Mouse (Mus musculus) CH12.LX (cell line): ENCODE measurements around the gene 1810049J17Rik. TPM values are rescaled to one million over a fixed set of nuclear protein-coding genes. Genes with fewer than 3 reads are reported as not detected.

ENCODE experiments used
- DNase-seq: peaks from one replicate; pipeline ENCODE4 v3.0.0-alpha.2; 2013; ENCODE audit errors: extremely low read depth
- H3K27ac ChIP-seq: 2 replicates; pipeline ENCODE4 v1.5.1; 2012; ENCODE audit warnings: low read depth, mild to moderate bottlenecking, control low read depth, moderate library complexity; ENCODE audit not compliant: insufficient read depth
- H3K27me3 ChIP-seq: replicated peaks from 2 replicates; pipeline ENCODE3; 2012; ENCODE audit warnings: inconsistent platforms
- H3K36me3 ChIP-seq, 2 experiments: replicated peaks in 1 of 2; 2 replicates each; pipeline versions ENCODE3 to v1.6.1; 2012; ENCODE audit warnings: inconsistent platforms in 1 of 2, low read length in 1 of 2, mild to moderate bottlenecking in 1 of 2, mixed read lengths in 1 of 2, moderate library complexity in 1 of 2; ENCODE audit not compliant: control insufficient read depth in 1 of 2, insufficient read depth in 1 of 2
- H3K4me1 ChIP-seq, 2 experiments: 2 replicates each; pipeline ENCODE4 v1.6.1; 2012; ENCODE audit warnings: inconsistent platforms in 1 of 2, moderate library complexity in 1 of 2; ENCODE audit not compliant: insufficient read depth in 2 of 2, control insufficient read depth in 1 of 2
- H3K4me2 ChIP-seq: 2 replicates; pipeline ENCODE4 v1.6.1; 2012; ENCODE audit warnings: low read depth, mild to moderate bottlenecking, control low read depth; ENCODE audit not compliant: poor library complexity, insufficient read depth, severe bottlenecking
- H3K4me3 ChIP-seq, 3 experiments: fragments of 150-350 bp in 1 of 3; sonication (generic) in 1 of 3; replicated peaks in 1 of 3; 2 replicates each; pipeline versions ENCODE3 to v1.5.1; 2011 to 2012; ENCODE audit warnings: low read depth in 2 of 3, low read length in 2 of 3, mild to moderate bottlenecking in 2 of 3, moderate library complexity in 2 of 3, control low read depth in 1 of 3, improper control_type of control experiment in 1 of 3, inconsistent platforms in 1 of 3, mixed read lengths in 1 of 3; ENCODE audit not compliant: poor library complexity in 1 of 3
- H3K79me2 ChIP-seq: replicated peaks from 2 replicates; pipeline ENCODE4 v1.6.1; 2012; ENCODE audit warnings: mild to moderate bottlenecking, moderate library complexity; ENCODE audit not compliant: control insufficient read depth, poor library complexity, insufficient read depth, severe bottlenecking; ENCODE audit errors: extremely low read depth
- H3K9ac ChIP-seq: 2 replicates; pipeline ENCODE4 v1.6.1; 2012; ENCODE audit warnings: low read depth, mild to moderate bottlenecking, control low read depth, moderate library complexity; ENCODE audit not compliant: insufficient read depth
- H3K9me3 ChIP-seq: replicated peaks from 2 replicates; pipeline ENCODE3; 2012; ENCODE audit warnings: low read length, inconsistent platforms, mixed read lengths
- BHLHE40 ChIP-seq: IDR thresholded peaks from 2 replicates; pipeline ENCODE4 v1.6.1; 2011; ENCODE audit warnings: mild to moderate bottlenecking, low read depth, low read length, improper control_type of control experiment
- CHD1 ChIP-seq: IDR thresholded peaks from 2 replicates; pipeline ENCODE4 v1.6.1; 2012; ENCODE audit warnings: low read depth, low read length, improper control_type of control experiment, inconsistent platforms
- CHD2 ChIP-seq: IDR thresholded peaks from 2 replicates; pipeline ENCODE4 v1.6.1; 2011; ENCODE audit warnings: low read length, improper control_type of control experiment
- CTCF ChIP-seq, 2 experiments: IDR thresholded peaks in 1 of 2; conservative IDR thresholded peaks in 1 of 2; 2 replicates each; pipeline ENCODE4 v1.5.1; 2011 to 2012; ENCODE audit warnings: low read depth in 2 of 2, low read length in 2 of 2, improper control_type of control experiment in 1 of 2, inconsistent platforms in 1 of 2, mild to moderate bottlenecking in 1 of 2, moderate library complexity in 1 of 2
- EP300 ChIP-seq: IDR thresholded peaks from 2 replicates; pipeline ENCODE4 v1.6.1; 2011; ENCODE audit warnings: low read length, improper control_type of control experiment
- ETS1 ChIP-seq: conservative IDR thresholded peaks from 2 replicates; pipeline ENCODE4 v1.6.1; 2012; ENCODE audit warnings: low read depth, mild to moderate bottlenecking, inconsistent platforms, low read length, improper control_type of control experiment, moderate library complexity
- HCFC1 ChIP-seq: IDR thresholded peaks from 2 replicates; pipeline ENCODE4 v1.6.1; 2012; ENCODE audit warnings: low read depth, mild to moderate bottlenecking, inconsistent platforms, low read length, improper control_type of control experiment
- JUN ChIP-seq: IDR thresholded peaks from 2 replicates; pipeline ENCODE4 v1.6.1; 2011; ENCODE audit warnings: low read depth, mild to moderate bottlenecking, low read length, improper control_type of control experiment, moderate library complexity; ENCODE audit not compliant: insufficient read depth
- JUND ChIP-seq: conservative IDR thresholded peaks from 2 replicates; pipeline ENCODE4 v1.6.1; 2011; ENCODE audit warnings: low read depth, low read length, improper control_type of control experiment
- KAT2A ChIP-seq: IDR thresholded peaks from 2 replicates; pipeline ENCODE4 v1.6.1; 2012; ENCODE audit warnings: low read length, improper control_type of control experiment, inconsistent platforms; ENCODE audit not compliant: insufficient replicate concordance
- MAX ChIP-seq: IDR thresholded peaks from 2 replicates; pipeline ENCODE4 v1.6.1; 2011; ENCODE audit warnings: low read length, improper control_type of control experiment
- MAZ ChIP-seq: IDR thresholded peaks from 2 replicates; pipeline ENCODE4 v1.6.1; 2012; ENCODE audit warnings: low read depth, mild to moderate bottlenecking, inconsistent platforms, low read length, improper control_type of control experiment, moderate library complexity
- MEF2A ChIP-seq: IDR thresholded peaks from 2 replicates; pipeline ENCODE4 v1.6.1; 2014; ENCODE audit warnings: low read depth, mild to moderate bottlenecking, inconsistent platforms, low read length, improper control_type of control experiment, borderline replicate concordance
- MXI1 ChIP-seq: IDR thresholded peaks from 2 replicates; pipeline ENCODE4 v1.6.1; 2011; ENCODE audit warnings: mild to moderate bottlenecking, low read depth, low read length, improper control_type of control experiment
- NELFE ChIP-seq: IDR thresholded peaks from 2 replicates; pipeline ENCODE4 v1.6.1; 2011; ENCODE audit warnings: low read depth, low read length, improper control_type of control experiment
- NRF1 ChIP-seq: IDR thresholded peaks from 2 replicates; pipeline ENCODE4 v1.6.1; 2014; ENCODE audit warnings: low read depth, mild to moderate bottlenecking, inconsistent platforms, low read length, improper control_type of control experiment, moderate library complexity
- PAX5 ChIP-seq: IDR thresholded peaks from 2 replicates; pipeline ENCODE4 v1.6.1; 2012; ENCODE audit warnings: low read length, inconsistent platforms, mixed read lengths
- POLR2A ChIP-seq: IDR thresholded peaks from 2 replicates; pipeline ENCODE4 v1.6.1; 2011; ENCODE audit warnings: low read depth, mild to moderate bottlenecking, improper control_type of control experiment, low read length
- RCOR1 ChIP-seq: conservative IDR thresholded peaks from 2 replicates; pipeline ENCODE4 v1.6.1; 2012; ENCODE audit warnings: low read depth, mild to moderate bottlenecking, inconsistent platforms, low read length, improper control_type of control experiment
- SIN3A ChIP-seq: IDR thresholded peaks from 2 replicates; pipeline ENCODE4 v1.6.1; 2012; ENCODE audit warnings: low read length, improper control_type of control experiment, inconsistent platforms
- TBP ChIP-seq: conservative IDR thresholded peaks from 2 replicates; pipeline ENCODE4 v1.6.1; 2011; ENCODE audit warnings: low read depth, low read length, improper control_type of control experiment
- TCF12 ChIP-seq: IDR thresholded peaks from 2 replicates; pipeline ENCODE4 v1.6.1; 2014; ENCODE audit warnings: low read depth, mild to moderate bottlenecking, inconsistent platforms, low read length, improper control_type of control experiment
- UBTF ChIP-seq: IDR thresholded peaks from 2 replicates; pipeline ENCODE4 v1.6.1; 2012; ENCODE audit warnings: low read depth, mild to moderate bottlenecking, inconsistent platforms, low read length, improper control_type of control experiment, moderate library complexity
- USF1 ChIP-seq: IDR thresholded peaks from 2 replicates; pipeline ENCODE4 v1.6.1; 2014; ENCODE audit warnings: low read depth, mild to moderate bottlenecking, inconsistent platforms, low read length, improper control_type of control experiment
- USF2 ChIP-seq: conservative IDR thresholded peaks from 2 replicates; pipeline ENCODE4 v1.6.1; 2011; ENCODE audit warnings: low read depth, low read length, improper control_type of control experiment
- ZC3H11A ChIP-seq: IDR thresholded peaks from 2 replicates; pipeline ENCODE4 v1.6.1; 2012; ENCODE audit warnings: low read depth, mild to moderate bottlenecking, inconsistent platforms, low read length, improper control_type of control experiment
- ZMIZ1 ChIP-seq: IDR thresholded peaks from 2 replicates; pipeline ENCODE4 v1.6.1; 2012; ENCODE audit warnings: low read depth, mild to moderate bottlenecking, inconsistent platforms, low read length, improper control_type of control experiment
- ZNF384 ChIP-seq: IDR thresholded peaks from 2 replicates; pipeline ENCODE4 v1.6.1; 2012; ENCODE audit warnings: low read depth, low read length, improper control_type of control experiment, inconsistent platforms
- dilution Hi-C: fragments of 300-500 bp; cut with MboI; formaldehyde crosslinking; loops from 2 replicates; pipeline ENCODE4 v1.14.3; 2020; ENCODE audit warnings: low sequenced_read_pairs; ENCODE audit not compliant: extremely low pct_unique_long_range_greater_than_20kb, extremely low pct_ligation_motif_present
- in situ Hi-C: fragments of 300-500 bp; cut with MboI; formaldehyde crosslinking; loops from 3 replicates; pipeline ENCODE4 v1.14.3; 2019; ENCODE audit warnings: low sequenced_read_pairs, low pct_ligation_motif_present, low pct_unique_long_range_greater_than_20kb, mixed read lengths
- polyA plus RNA-seq: library from polyadenylated mRNA; unstranded; fragments of >175 nt; gene quantifications from 2 replicates; pipeline ENCODE4 v1.2.1, GENCODE M21; 2012; ENCODE audit warnings: low read depth; ENCODE audit not compliant: insufficient read length
- total RNA-seq, 2 experiments: library from RNA; depleted of rRNA; stranded (reverse); fragments of 300-350 nt in 1 of 2; fragments of >200 nt in 1 of 2; gene quantifications; 2 replicates each; pipeline ENCODE4 v1.2.3; 2012 to 2014

The 1810049J17Rik gene
- total and polyA plus RNA-seq, 3 experiments = 17.6 TPM; not detected in 2

- H3K9me3 ChIP-seq = peaks cover under 1% of the 10 kb centered on the region
- H3K4me2 ChIP-seq = no peak overlapping the region
- no peaks in the 10 kb centered on the region for H3K36me3 ChIP-seq
- dilution Hi-C loops = no loop called here
- H3K79me2 ChIP-seq = no peaks in the 10 kb centered on the region
- H3K4me3 ChIP-seq = no peak overlapping the region
- H3K27ac ChIP-seq = no peak overlapping the region
- DNase-seq = no peak
- no peak for TF ChIP-seq BHLHE40
- TF ChIP-seq KAT2A = no peak
- no peak for TF ChIP-seq ZC3H11A
- TF ChIP-seq RCOR1 = no peak
- TF ChIP-seq NELFE = no peak
- TF ChIP-seq MXI1 = no peak
- TF ChIP-seq MAZ = no peak
- TF ChIP-seq POLR2A = no peak
- no peak for TF ChIP-seq SIN3A
- TF ChIP-seq TCF12 = no peak
- TF ChIP-seq UBTF = no peak
- TF ChIP-seq EP300 = no peak
- TF ChIP-seq ETS1 = no peak
- TF ChIP-seq, all 38 proteins: peak for 0
- H3K4me1 ChIP-seq = peaks cover 9 to 19% of the 10 kb centered on the region in 2 experiments
- H3K27me3 ChIP-seq = no peaks in the 10 kb centered on the region
- in situ Hi-C loops = no loop called here
- H3K9ac ChIP-seq = no peak overlapping the region
These were observed 11.0 kb downstream of the 1810049J17Rik start for GRCm38 (mm10) chr15:12310676-12311075.

- no peak overlapping the region for H3K4me3 ChIP-seq
- TF ChIP-seq USF2 (no peak), TBP (no peak), CTCF (conservative IDR thresholded peaks at IDR 0.05 in 1 of 2, IDR thresholded peaks at IDR 0.05 in 1 of 2; ENCODE audit: low read depth in 2 of 2, low read length in 2 of 2) (no peak), JUND (no peak), EP300 (no peak), MEF2A (no peak), ZNF384 (no peak), RCOR1 (no peak), JUN (no peak), NRF1 (no peak), HCFC1 (no peak), ZMIZ1 (no peak), USF1 (no peak), CHD2 (no peak), MAX (no peak), CHD1 (no peak), UBTF (no peak), KAT2A (no peak), PAX5 (no peak), BHLHE40 (no peak)
- in situ Hi-C loops = no loop called here
- H3K36me3 ChIP-seq = no peaks in the 10 kb centered on the region
- no peaks in the 10 kb centered on the region for H3K27me3 ChIP-seq
- dilution Hi-C loops = no loop called here
- no peaks in the 10 kb centered on the region for H3K79me2 ChIP-seq
- H3K9ac ChIP-seq = no peak overlapping the region
- peaks cover 9 to 19% of the 10 kb centered on the region in 2 experiments for H3K4me1 ChIP-seq
- H3K4me2 ChIP-seq = no peak overlapping the region
- no peak overlapping the region for H3K27ac ChIP-seq
- H3K9me3 ChIP-seq = peaks cover 4% of the 10 kb centered on the region
- no peak for DNase-seq
These were observed 13.2 kb downstream of the 1810049J17Rik start for GRCm38 (mm10) chr15:12308539-12308938.
